Mouse (Mus musculus) heart, embryonic 11.5 days (tissue): ENCODE data around the gene Cpvl. TPM values are rescaled to one million over a fixed set of nuclear protein-coding genes. Genes with fewer than 3 reads are reported as not detected.
A peak's percentile ranks its signal among the peaks of the same experiment; 100 is the strongest.

Source experiments
- ATAC-seq: fragments of 200-750 bp; cut with Nextera tagmentation; replicated peaks from 2 replicates; pipeline ENCODE4 v1.8.0; 2017; ENCODE audit warnings: moderate library complexity; ENCODE audit not compliant: insufficient number of reproducible peaks, low FRiP score, low TSS enrichment
- H3K27ac ChIP-seq: fragments of 300-500 bp; sonication (generic); 2 replicates; pipeline ENCODE4 v1.5.1; 2014; ENCODE audit warnings: mild to moderate bottlenecking, low read depth, low read length
- H3K27me3 ChIP-seq: fragments of 300-500 bp; sonication (generic); 2 replicates; pipeline ENCODE4 v1.6.1; 2014; ENCODE audit warnings: mild to moderate bottlenecking, low read length, mixed read lengths; ENCODE audit not compliant: control insufficient read depth, insufficient read depth
- H3K36me3 ChIP-seq: fragments of 300-500 bp; sonication (generic); 2 replicates; pipeline ENCODE4 v1.6.1; 2014; ENCODE audit warnings: mild to moderate bottlenecking, low read length, moderate library complexity, mixed read lengths; ENCODE audit not compliant: control insufficient read depth, insufficient read depth
- H3K4me1 ChIP-seq: fragments of 300-500 bp; sonication (generic); 2 replicates; pipeline ENCODE4 v1.6.1; 2014; ENCODE audit warnings: low read length; ENCODE audit not compliant: control insufficient read depth, insufficient read depth
- H3K4me2 ChIP-seq: fragments of 300-500 bp; sonication (generic); 2 replicates; pipeline ENCODE4 v1.6.1; 2014; ENCODE audit warnings: mild to moderate bottlenecking, moderate library complexity
- H3K4me3 ChIP-seq: fragments of 300-500 bp; sonication (generic); 2 replicates; pipeline ENCODE4 v1.5.1; 2014; ENCODE audit warnings: low read depth, low read length
- H3K9ac ChIP-seq: fragments of 300-500 bp; sonication (generic); 2 replicates; pipeline ENCODE4 v1.6.1; 2014; ENCODE audit warnings: mild to moderate bottlenecking, low read depth, low read length, moderate library complexity
- H3K9me3 ChIP-seq: fragments of 300-500 bp; sonication (generic); replicated peaks from 2 replicates; pipeline ENCODE4 v1.6.1; 2016; ENCODE audit warnings: low read length; ENCODE audit not compliant: control insufficient read depth
- WGBS: fragments of 180-500 bp; shearing (Covaris S2); extraction: QIAGEN DNeasy Blood & Tissue Kit; methylation state at CpG from one replicate; pipeline ENCODE4 v1.1.7; 2014; ENCODE audit not compliant: insufficient replicate concordance; 5-methylcytosine and 5-hydroxymethylcytosine counted together
- polyA plus RNA-seq: library from polyadenylated mRNA; unstranded; fragments of >200 nt; fragmentation: Nextera tagmentation; extraction: Ambion mirVana; gene quantifications from 2 replicates; pipeline ENCODE4 v1.2.1, GENCODE M21; 2014

Cpvl gene
- not detected in 2 replicates for polyA plus RNA-seq

DNA sequence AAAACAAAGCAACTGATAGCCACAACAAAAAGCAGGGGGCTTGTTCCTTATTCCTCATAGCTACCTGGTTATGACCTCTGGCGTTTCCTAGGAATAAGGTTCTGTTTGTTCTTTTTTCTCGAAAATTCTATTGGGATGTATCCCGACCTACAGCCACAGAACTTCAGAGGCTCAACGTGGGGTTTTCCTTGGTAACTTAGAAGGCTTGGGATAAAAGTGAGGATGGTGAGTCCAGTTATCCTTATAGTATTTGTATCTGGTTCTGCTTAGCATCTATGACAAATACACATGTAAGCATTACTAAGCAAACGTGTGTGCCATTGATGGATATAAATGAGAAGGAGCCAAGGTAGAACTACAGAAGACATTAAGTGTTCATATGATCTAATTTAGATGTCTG lies at the start of gene Cpvl:
Gene Cpvl (minus strand): TSS at position 101 of the 400 bp plus-strand sequence.
- Histone ChIP-seq H3K9ac (no peak within 1 kb of the TSS), H3K27me3 (0 out of 2 replicates have a peak, but pooled peaks cover 2% of the 10 kb centered on the region), H3K36me3 (no peaks in the 10 kb centered on the region), H3K4me1 (peaks cover 6% of the 10 kb centered on the region; the same call in 1 of the 2 replicates), H3K27ac (no peak within 1 kb of the TSS), H3K9me3 (no peaks in the 10 kb centered on the region), H3K4me3 (no peak within 1 kb of the TSS), H3K4me2 (no peak within 1 kb of the TSS)
- ATAC-seq: no peak
- 81% methylated on average over 5 of the region's 5 CpGs for WGBS

DNA sequence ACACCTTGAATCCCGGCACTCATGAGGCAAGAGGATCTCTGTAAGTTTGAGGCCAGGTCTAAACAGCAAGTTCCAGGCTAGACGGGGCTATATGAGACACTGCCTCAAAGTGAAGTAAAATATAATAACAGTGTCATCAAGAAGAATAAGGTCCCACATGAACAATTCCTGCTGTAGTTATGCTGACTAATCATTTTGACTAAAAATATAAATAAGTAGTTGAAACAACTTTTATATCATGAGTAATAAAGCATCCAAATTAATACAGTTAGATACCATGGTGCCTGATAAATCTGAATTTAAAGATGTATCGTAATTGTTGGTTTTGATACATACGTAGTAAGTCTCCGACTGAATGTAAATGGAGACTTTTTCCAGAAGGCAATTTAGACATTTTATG lies 45.4 kb upstream of the Cpvl start:
- WGBS: 88% methylated on average over 5 of the region's 5 CpGs
- H3K4me2 ChIP-seq: no peak overlapping the region
- H3K4me1 ChIP-seq: no peaks in the 10 kb centered on the region; the same call in 1 of the 2 replicates
- H3K9ac ChIP-seq: no peak overlapping the region
- no peak for ATAC-seq
- H3K9me3 ChIP-seq: no peaks in the 10 kb centered on the region
- no peaks in the 10 kb centered on the region for H3K36me3 ChIP-seq
- H3K27me3 ChIP-seq: no peaks in the 10 kb centered on the region
- no peak overlapping the region for H3K27ac ChIP-seq
- H3K4me3 ChIP-seq: no peak overlapping the region

DNA sequence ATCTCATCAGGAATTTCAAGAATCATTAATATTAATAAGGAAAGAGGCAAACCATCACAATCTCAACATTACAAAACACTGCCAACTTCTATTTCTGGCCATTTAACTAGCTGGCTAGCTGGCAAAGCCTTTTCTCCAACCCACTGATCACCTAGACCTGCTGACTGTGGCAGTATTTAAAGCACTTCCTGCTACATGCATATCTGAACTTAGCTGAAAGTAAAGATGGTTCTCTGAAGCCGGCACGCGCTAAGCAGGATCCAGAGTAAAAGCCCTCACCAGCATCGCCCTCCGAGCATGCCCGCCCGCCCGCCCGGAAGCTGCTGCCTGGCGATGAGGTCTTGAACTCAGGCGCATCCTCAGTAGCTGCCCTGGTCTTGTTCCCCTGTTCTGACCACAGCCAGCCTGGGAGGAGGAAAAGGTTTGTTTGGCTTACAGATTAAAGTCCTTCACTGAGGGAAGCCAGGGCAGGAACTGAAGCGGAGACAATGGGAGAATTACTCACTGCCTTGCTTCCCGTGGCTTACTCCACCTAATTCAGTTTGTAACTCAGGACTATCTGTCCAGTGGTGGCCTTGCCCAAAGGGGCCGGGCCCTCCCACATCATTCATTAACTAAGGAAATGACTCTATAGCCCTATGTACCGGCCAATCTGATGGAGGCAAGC lies 42.8 kb upstream of the Cpvl start:
- WGBS: 48% methylated on average over 15 of the region's 15 CpGs
- Histone ChIP-seq H3K4me1 (peaks cover 4% of the 10 kb centered on the region; the same call in 1 of the 2 replicates), H3K36me3 (no peaks in the 10 kb centered on the region), H3K9ac (no peak overlapping the region), H3K9me3 (no peaks in the 10 kb centered on the region), H3K4me2 (no peak overlapping the region; the same call in 1 of the 2 replicates), H3K27me3 (no peaks in the 10 kb centered on the region), H3K4me3 (no peak overlapping the region), H3K27ac (peak overlapping the region; percentile 68; the same call in 1 of the 2 replicates)
- ATAC-seq: peak; percentile 55; the same call in 1 of the 2 replicates

DNA sequence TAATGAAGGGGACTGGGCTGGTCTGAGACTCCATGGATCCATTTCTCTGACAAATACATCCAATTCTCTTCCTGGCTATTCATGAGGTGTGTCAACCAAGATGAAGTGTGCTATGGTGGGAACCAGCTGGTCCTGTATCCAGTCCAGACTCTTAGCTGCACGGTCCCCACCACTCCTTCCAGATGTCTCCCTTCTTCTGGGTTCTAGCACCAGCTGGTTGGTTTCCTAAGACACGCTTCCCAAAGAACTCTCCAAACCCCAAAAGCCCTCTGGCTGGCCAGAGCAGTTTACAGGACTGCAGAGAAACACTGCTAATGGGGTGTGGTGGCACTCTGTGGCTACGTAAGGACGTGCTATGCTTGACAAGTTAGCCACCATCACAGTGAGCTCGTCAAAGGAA lies 40.4 kb upstream of the Cpvl start:
- no peak overlapping the region for H3K9ac ChIP-seq
- 57% methylated on average over 5 of the region's 5 CpGs for WGBS

DNA sequence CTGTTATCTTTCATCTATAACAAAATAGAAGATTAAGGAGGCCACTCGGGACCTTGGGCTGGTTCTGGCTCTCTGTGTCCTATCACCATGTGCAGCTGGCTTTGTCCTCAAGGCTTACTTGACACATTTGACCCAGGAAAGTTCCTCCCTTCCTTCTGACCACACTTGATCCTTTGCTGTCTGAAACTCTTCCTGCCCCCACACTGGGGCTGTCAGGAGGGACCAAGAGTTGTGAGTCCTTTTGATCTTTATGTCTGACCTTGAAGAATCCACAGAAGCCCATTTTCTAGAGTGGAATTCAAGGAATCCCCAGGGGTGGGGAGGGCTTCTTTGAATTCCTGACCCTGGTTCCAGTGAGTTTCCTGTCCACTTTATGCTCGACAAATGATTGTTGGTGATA lies 39.6 kb upstream of the Cpvl start:
- Histone ChIP-seq H3K27ac (no peak overlapping the region), H3K27me3 (no peaks in the 10 kb centered on the region), H3K36me3 (no peaks in the 10 kb centered on the region), H3K4me1 (peaks cover 4% of the 10 kb centered on the region; the same call in 1 of the 2 replicates), H3K9me3 (no peaks in the 10 kb centered on the region), H3K4me2 (no peak overlapping the region), H3K4me3 (no peak overlapping the region), H3K9ac (no peak overlapping the region)
- ATAC-seq: no peak
- WGBS: 13% methylated on average over 2 of the region's 2 CpGs

More for the DNA sequence above, 40.4 kb upstream of the Cpvl start:
- Histone ChIP-seq H3K27me3 (no peaks in the 10 kb centered on the region), H3K9me3 (no peaks in the 10 kb centered on the region), H3K27ac (no peak overlapping the region), H3K4me3 (no peak overlapping the region), H3K36me3 (no peaks in the 10 kb centered on the region), H3K4me2 (no peak overlapping the region), H3K4me1 (peaks cover 4% of the 10 kb centered on the region; the same call in 1 of the 2 replicates)
- no peak for ATAC-seq

DNA sequence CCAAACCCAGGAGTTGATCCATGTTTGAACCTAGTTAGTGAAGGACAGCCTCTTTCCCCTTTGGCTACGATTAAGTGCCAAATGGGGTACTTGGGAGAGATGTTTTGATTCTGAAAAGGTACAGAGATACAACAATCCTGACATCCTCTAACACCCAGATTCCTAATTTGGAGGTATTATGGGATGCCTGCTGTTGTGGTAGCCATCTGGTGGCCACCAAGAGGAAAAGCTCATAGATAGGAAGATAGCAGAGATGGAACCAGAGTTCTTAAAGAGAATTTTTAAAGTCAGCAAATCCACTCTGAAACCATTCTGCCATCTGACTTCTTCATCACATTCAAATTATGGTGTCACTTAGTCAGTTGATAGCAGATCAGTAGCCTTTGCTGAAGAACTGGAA lies 33.7 kb upstream of the Cpvl start:
- no peak overlapping the region for H3K9ac ChIP-seq
- no peak overlapping the region for H3K27ac ChIP-seq
- no peak overlapping the region for H3K4me3 ChIP-seq
- H3K36me3 ChIP-seq: no peaks in the 10 kb centered on the region
- no peak for ATAC-seq
- no peaks in the 10 kb centered on the region for H3K9me3 ChIP-seq
- 89% methylated on average over 1 of the region's 1 CpGs for WGBS
- no peak overlapping the region for H3K4me2 ChIP-seq
- no peaks in the 10 kb centered on the region for H3K4me1 ChIP-seq
- no peaks in the 10 kb centered on the region for H3K27me3 ChIP-seq

DNA sequence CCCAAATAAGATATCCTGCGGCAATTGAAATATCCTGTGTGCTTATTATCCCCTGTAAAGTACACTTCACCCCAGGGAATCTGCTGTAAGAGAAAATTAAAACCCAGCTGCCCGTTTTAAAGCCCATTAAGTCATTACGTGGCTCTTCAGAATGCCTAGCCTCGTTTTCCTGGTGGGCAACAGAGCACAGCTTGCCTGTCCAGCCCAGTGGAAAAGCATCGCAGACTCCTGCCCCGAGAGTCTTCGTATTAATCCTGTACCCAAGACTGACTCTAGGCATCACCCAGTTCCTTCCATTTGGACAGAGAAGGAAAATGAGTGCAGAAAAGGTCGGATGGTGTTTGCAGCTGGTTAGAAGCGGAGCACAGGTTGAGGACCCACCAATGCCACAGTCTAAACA lies 31.9 kb upstream of the Cpvl start:
- no peaks in the 10 kb centered on the region for H3K36me3 ChIP-seq
- no peak overlapping the region for H3K4me3 ChIP-seq
- ATAC-seq: no peak
- H3K4me1 ChIP-seq: no peaks in the 10 kb centered on the region
- no peaks in the 10 kb centered on the region for H3K9me3 ChIP-seq
- WGBS: 79% methylated on average over 9 of the region's 9 CpGs
- no peak overlapping the region for H3K9ac ChIP-seq
- H3K4me2 ChIP-seq: no peak overlapping the region
- H3K27ac ChIP-seq: no peak overlapping the region
- no peaks in the 10 kb centered on the region for H3K27me3 ChIP-seq

DNA sequence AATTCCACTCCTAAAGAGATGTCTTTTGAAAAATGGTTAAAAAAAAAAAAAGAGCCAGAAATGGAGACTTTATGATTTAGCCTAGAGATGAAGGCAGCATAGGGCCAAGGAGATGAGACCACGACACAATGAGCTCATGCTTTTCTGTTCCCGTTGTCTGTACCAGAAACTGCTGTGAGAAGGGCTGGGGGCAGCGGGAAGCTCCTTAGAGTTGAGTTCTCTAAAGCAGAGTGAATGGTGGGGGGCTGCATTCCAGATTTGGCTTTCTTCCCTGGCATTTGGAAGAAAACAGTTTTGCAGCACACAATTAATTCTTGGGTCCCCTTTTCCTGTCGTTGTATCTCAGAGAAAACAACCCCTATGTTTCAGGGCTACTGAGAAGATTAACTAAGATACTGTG lies 30.8 kb upstream of the Cpvl start:
- H3K9ac ChIP-seq: no peak overlapping the region
- no peaks in the 10 kb centered on the region for H3K4me1 ChIP-seq
- WGBS: 38% methylated on average over 4 of the region's 4 CpGs
- no peaks in the 10 kb centered on the region for H3K9me3 ChIP-seq
- H3K27me3 ChIP-seq: no peaks in the 10 kb centered on the region
- no peaks in the 10 kb centered on the region for H3K36me3 ChIP-seq
- H3K27ac ChIP-seq: no peak overlapping the region
- H3K4me3 ChIP-seq: no peak overlapping the region
- H3K4me2 ChIP-seq: no peak overlapping the region
- ATAC-seq: no peak
